Mouse (Mus musculus): ENCODE results near the gene Rara.
"Not testable (repeated sequence)": the region's sequence is repeated elsewhere in the genome, so short reads cannot be mapped to it uniquely, and the experiment has no call there.

The Rara gene

GRCm38 (mm10) chr11:98985542-98985941 is 57.9 kb downstream of the Rara start:
- DNase-seq (ENCODE audit: low read depth in 1 of 2, low spot score in 2 of 2): no peak

- DNase-seq (ENCODE audit: low read depth in 1 of 2, low spot score in 2 of 2): not testable (repeated sequence)
Observed at GRCm38 (mm10) chr11:98988260-98988659, 60.6 kb downstream of the Rara start.

GRCm38 (mm10) chr11:98990866-98991265 is 63.2 kb downstream of the Rara start:
- no peak for DNase-seq (ENCODE audit: low read depth in 1 of 2, low spot score in 2 of 2)

GRCm38 (mm10) chr11:98995987-98996386 is 68.4 kb downstream of the Rara start:
- DNase-seq (ENCODE audit: low read depth in 1 of 2, low spot score in 2 of 2): no peak

- DNase-seq (ENCODE audit: low read depth in 1 of 2, low spot score in 2 of 2): no peak
Observed at GRCm38 (mm10) chr11:98997659-98998058, 70.0 kb downstream of the Rara start.

GRCm38 (mm10) chr11:98998776-98999175 is 71.2 kb downstream of the Rara start:
- no peak for DNase-seq (ENCODE audit: low read depth in 1 of 2, low spot score in 2 of 2)

- DNase-seq (ENCODE audit: low read depth in 1 of 2, low spot score in 2 of 2): no peak
Observed at GRCm38 (mm10) chr11:98999243-98999642, 71.6 kb downstream of the Rara start.

- no peak for DNase-seq (ENCODE audit: low read depth in 1 of 2, low spot score in 2 of 2)
Observed at GRCm38 (mm10) chr11:99006788-99007187, 79.2 kb downstream of the Rara start.

- DNase-seq (ENCODE audit: low read depth in 1 of 2, low spot score in 2 of 2): no peak
Observed at GRCm38 (mm10) chr11:99010124-99010523, 82.5 kb downstream of the Rara start.

GRCm38 (mm10) chr11:99010706-99011105 is 83.1 kb downstream of the Rara start:
- DNase-seq (ENCODE audit: low read depth in 1 of 2, low spot score in 2 of 2): no peak

- DNase-seq (ENCODE audit: low read depth in 1 of 2, low spot score in 2 of 2): no peak
Observed at GRCm38 (mm10) chr11:99013856-99014255, 86.2 kb downstream of the Rara start.

GRCm38 (mm10) chr11:99019844-99020243 is 92.2 kb downstream of the Rara start:
- DNase-seq (ENCODE audit: low read depth in 1 of 2, low spot score in 2 of 2): no peak

GRCm38 (mm10) chr11:99022384-99022933 is 94.8 kb downstream of the Rara start:
- no peak for DNase-seq (ENCODE audit: low read depth in 1 of 2, low spot score in 2 of 2)

GRCm38 (mm10) chr11:99023094-99023493 is 95.5 kb downstream of the Rara start:
- DNase-seq (ENCODE audit: low read depth in 1 of 2, low spot score in 2 of 2): no peak

GRCm38 (mm10) chr11:99023500-99024467 is 96.2 kb downstream of the Rara start, which contains the start of gene Top2a:
Gene Top2a (minus strand): TSS chr11:99024189.
- peak; percentile 89 to 95 for DNase-seq (ENCODE audit: low read depth in 1 of 2, low spot score in 2 of 2)

Data from monocyte, adult 2 months (primary cell).